Mouse (Mus musculus) small intestine, adult 2 months (tissue): ENCODE data around the gene Ccne1. TPM values are rescaled to one million over a fixed set of nuclear protein-coding genes. Genes with fewer than 3 reads are reported as not detected.
A peak's percentile ranks its signal among the peaks of the same experiment; 100 is the strongest.

ENCODE experiments used
- H3K27ac ChIP-seq: fragments of 200-500 bp; 2 replicates; pipeline ENCODE4 v1.5.1; 2012; ENCODE audit warnings: low read depth, low read length, control low read depth, inconsistent platforms; ENCODE audit not compliant: insufficient read depth
- H3K27me3 ChIP-seq: fragments of 200-500 bp; 2 replicates; pipeline ENCODE4 v1.6.1; 2012; ENCODE audit warnings: mild to moderate bottlenecking, moderate library complexity, low read length, inconsistent platforms; ENCODE audit not compliant: control insufficient read depth, insufficient read depth
- H3K36me3 ChIP-seq: fragments of 200-500 bp; 2 replicates; pipeline ENCODE4 v1.6.1; 2012; ENCODE audit warnings: mild to moderate bottlenecking, low read length, control low read depth, inconsistent platforms; ENCODE audit not compliant: control insufficient read depth, insufficient read depth
- H3K4me1 ChIP-seq: fragments of 200-500 bp; 2 replicates; pipeline ENCODE4 v1.6.1; 2012; ENCODE audit warnings: low read length, inconsistent platforms, mixed read lengths; ENCODE audit not compliant: control insufficient read depth, insufficient read depth, insufficient read length
- H3K4me3 ChIP-seq: fragments of 200-500 bp; 2 replicates; pipeline ENCODE4 v1.5.1; 2012; ENCODE audit warnings: low read depth, mild to moderate bottlenecking, control low read depth, inconsistent platforms, low read length, moderate library complexity
- CTCF ChIP-seq: fragments of 200-500 bp; IDR thresholded peaks from 2 replicates; pipeline ENCODE4 v1.5.1; 2012; ENCODE audit warnings: low read depth, mild to moderate bottlenecking, control low read depth, inconsistent platforms, low read length, moderate library complexity, mixed read lengths; ENCODE audit not compliant: insufficient replicate concordance, insufficient read length; ENCODE audit errors: extremely low read depth
- POLR2A ChIP-seq: fragments of 200-500 bp; IDR thresholded peaks from 2 replicates; pipeline ENCODE4 v1.6.1; 2012; ENCODE audit warnings: low read depth, mild to moderate bottlenecking, control low read depth, inconsistent platforms, low read length, moderate library complexity
- WGBS: fragments of 180-500 bp; shearing (Covaris S2); methylation state at CpG from one replicate; pipeline ENCODE4 v1.1.7; 2018; 5-methylcytosine and 5-hydroxymethylcytosine counted together
- polyA plus RNA-seq: library from polyadenylated mRNA; depleted of rRNA; stranded (reverse); fragments of >200 nt; gene quantifications from 2 replicates; pipeline ENCODE4 v1.2.3, GENCODE M21; 2012; rRNA removed

Gene Ccne1
- polyA plus RNA-seq, result 3.1 and 5.0 TPM in 2 replicates

- H3K27ac ChIP-seq, result peak within 1 kb of the TSS; percentile 31; the same call in 1 of the 2 replicates
- TF ChIP-seq POLR2A (no peak; the same call in 1 of the 2 replicates), CTCF (no peak)
- H3K36me3 ChIP-seq, result no peaks in the 10 kb centered on the region
- no peaks in the 10 kb centered on the region for H3K27me3 ChIP-seq
- H3K4me3 ChIP-seq, result peak within 1 kb of the TSS; percentile 89
- under 1% methylated on average over 91 of the region's 102 CpGs for WGBS
- peaks cover 10% of the 10 kb centered on the region for H3K4me1 ChIP-seq
Measured at GRCm38 (mm10) chr7:38107371-38108259, at the start of gene Ccne1. Ccne1 (minus strand) TSS chr7:38107534.

- no peak overlapping the region for H3K4me3 ChIP-seq
- TF ChIP-seq CTCF (no peak), POLR2A (no peak)
- no peak overlapping the region for H3K27ac ChIP-seq
- H3K36me3 ChIP-seq, result no peaks in the 10 kb centered on the region
- H3K4me1 ChIP-seq, result no peaks in the 10 kb centered on the region
- WGBS, result 74% methylated on average over 5 of the region's 5 CpGs
- no peaks in the 10 kb centered on the region for H3K27me3 ChIP-seq
Measured at GRCm38 (mm10) chr7:38155829-38156228, 48.5 kb upstream of the Ccne1 start.

- H3K36me3 ChIP-seq, result no peaks in the 10 kb centered on the region
- no peaks in the 10 kb centered on the region for H3K27me3 ChIP-seq
- no peaks in the 10 kb centered on the region for H3K4me1 ChIP-seq
- WGBS, result 83% methylated on average over 3 of the region's 3 CpGs
- H3K27ac ChIP-seq, result no peak overlapping the region
- TF ChIP-seq CTCF, result no peak
- TF ChIP-seq POLR2A, result no peak
- no peak overlapping the region for H3K4me3 ChIP-seq
Measured at GRCm38 (mm10) chr7:38152571-38152970, 45.2 kb upstream of the Ccne1 start.

- H3K27ac ChIP-seq, result no peak overlapping the region
- no peak for TF ChIP-seq CTCF
- no peak for TF ChIP-seq POLR2A
- no peaks in the 10 kb centered on the region for H3K27me3 ChIP-seq
- H3K36me3 ChIP-seq, result no peaks in the 10 kb centered on the region
- 69% methylated on average over 14 of the region's 14 CpGs for WGBS
- no peaks in the 10 kb centered on the region for H3K4me1 ChIP-seq
- H3K4me3 ChIP-seq, result no peak overlapping the region
Measured at GRCm38 (mm10) chr7:38151706-38152312, 44.5 kb upstream of the Ccne1 start.

- TF ChIP-seq POLR2A (no peak), CTCF (peak; percentile 29; the same call in 1 of the 2 replicates)
- H3K27me3 ChIP-seq, result no peaks in the 10 kb centered on the region
- H3K27ac ChIP-seq, result no peak overlapping the region
- H3K36me3 ChIP-seq, result no peaks in the 10 kb centered on the region
- H3K4me3 ChIP-seq, result no peak overlapping the region
- WGBS, result 87% methylated on average over 6 of the region's 6 CpGs
- H3K4me1 ChIP-seq, result no peaks in the 10 kb centered on the region
Measured at GRCm38 (mm10) chr7:38147477-38147876, 40.1 kb upstream of the Ccne1 start.

GRCm38 (mm10) chr7:38141747-38142545 is 34.6 kb upstream of the Ccne1 start:
- no peak for TF ChIP-seq POLR2A
- TF ChIP-seq CTCF, result peak; percentile 94; the same call in 1 of the 2 replicates
- Histone ChIP-seq H3K36me3 (no peaks in the 10 kb centered on the region), H3K4me3 (no peak overlapping the region), H3K4me1 (no peaks in the 10 kb centered on the region), H3K27ac (no peak overlapping the region), H3K27me3 (no peaks in the 10 kb centered on the region)
- 57% methylated on average over 13 of the region's 13 CpGs for whole genome bisulfite sequencing
